9 mouse cellular contexts compared by ENCODE assay signal in genomic region chr7:113434286-113434685, GRCm38 (mm10). TPM values are rescaled to one million over a fixed set of nuclear protein-coding genes. Genes with fewer than 3 reads are reported as not detected.
DNase-seq lines count a peak whose midpoint lies in the region; ATAC-seq and TF ChIP-seq lines count a peak whose summit lies in the region.
"Had no signal": no experiment of that assay in that cellular context is flagged by ENCODE, and none has a peak within 500 bp of the region (broad histone marks: within the 10 kb centered on the region; RNA-seq: fewer than 3 reads in every experiment).

No protein-coding gene starts in this region.

- in situ Hi-C loops in ES-E14 (cut with MboI; ENCODE audit: low sequenced_read_pairs in 2 of 2, unreplicated experiment in 2 of 2), result no loop called here

- no peak for ATAC-seq in intestine, embryonic 14.5 days (replicated peaks; ENCODE audit: low FRiP score, low TSS enrichment, low read depth)
- no peak for ATAC-seq in intestine, embryonic 15.5 days
- ATAC-seq in inflammation-experienced regulatory T-cells, adult 6 months, result no peak

- no peak overlapping the region for H3K27ac ChIP-seq in intestine, embryonic 14.5 days (ENCODE audit: low read depth)
- no peak overlapping the region for H3K27ac ChIP-seq in intestine, embryonic 15.5 days
- no peak overlapping the region for H3K27ac ChIP-seq in ES-E14 (ENCODE audit: insufficient read depth, low read depth, low read length, poor library complexity, severe bottlenecking)
- no peak overlapping the region for H3K27ac ChIP-seq in bone marrow macrophage, adult 2 months (ENCODE audit: insufficient read depth, low read depth, low read length)

- WGBS in intestine, embryonic 14.5 days, result 24% methylated on average over 4 of the region's 4 CpGs
- 19% methylated on average over 4 of the region's 4 CpGs for WGBS in intestine, embryonic 15.5 days

- no peaks in the 10 kb centered on the region for H3K9me3 ChIP-seq in intestine, embryonic 14.5 days (ENCODE audit: control insufficient read depth, low read length)
- no peaks in the 10 kb centered on the region for H3K9me3 ChIP-seq in intestine, embryonic 15.5 days
- H3K9me3 ChIP-seq in ES-E14 (ENCODE audit: control insufficient read depth, insufficient read depth, low read depth, low read length), result no peaks in the 10 kb centered on the region

- no peak for TF ChIP-seq POLR2A in bone marrow macrophage, adult 2 months (IDR thresholded peaks at IDR 0.05; ENCODE audit: borderline replicate concordance, low read depth, low read length)

- H3K27me3 ChIP-seq in intestine, embryonic 14.5 days (replicated peaks; ENCODE audit: control insufficient read depth, insufficient read depth, low read length), result no peaks in the 10 kb centered on the region
- no peaks in the 10 kb centered on the region for H3K27me3 ChIP-seq in intestine, embryonic 15.5 days (replicated peaks)

- H3K9ac ChIP-seq in intestine, embryonic 14.5 days (ENCODE audit: low read length), result no peak overlapping the region
- H3K9ac ChIP-seq in intestine, embryonic 15.5 days, result no peak overlapping the region
- no peak overlapping the region for H3K9ac ChIP-seq in ES-E14 (ENCODE audit: insufficient read depth, low read depth, low read length, poor library complexity, severe bottlenecking)

- no peak overlapping the region for H3K4me3 ChIP-seq in intestine, embryonic 14.5 days (ENCODE audit: low read depth, low read length)
- no peak overlapping the region for H3K4me3 ChIP-seq in intestine, embryonic 15.5 days (replicated peaks)
- no peak overlapping the region for H3K4me3 ChIP-seq in ES-E14 (ENCODE audit: insufficient read depth in 1 of 2, low read depth in 1 of 2, low read length in 2 of 2, poor library complexity in 1 of 2, severe bottlenecking in 1 of 2)
- H3K4me3 ChIP-seq in bone marrow macrophage, adult 2 months (ENCODE audit: insufficient read depth, low read length), result no peak overlapping the region
- H3K4me3 ChIP-seq: erythroblast, embryonic 14.5 days had no signal

- H3K36me3 ChIP-seq in intestine, embryonic 14.5 days (ENCODE audit: control insufficient read depth, insufficient read depth, low read length), result no peaks in the 10 kb centered on the region
- H3K36me3 ChIP-seq in intestine, embryonic 15.5 days, result no peaks in the 10 kb centered on the region
- no peaks in the 10 kb centered on the region for H3K36me3 ChIP-seq in ES-E14 (ENCODE audit: control insufficient read depth, insufficient read depth, low read length, poor library complexity, severe bottlenecking)

- DNase-seq in intestine, embryonic 14.5 days (ENCODE audit: low spot score), result peak; percentile 65
- no peak for DNase-seq in ES-E14 (ENCODE audit: low read depth, low spot score)
- DNase-seq in forelimb bud, embryonic 11.5 days (ENCODE audit: low read depth, low spot score), result peak; percentile 37
- DNase-seq in left cerebral cortex, adult 11 months (ENCODE audit: low spot score), result peak; percentile 26
- peak; percentile 45 for DNase-seq in naive thymus-derived CD4-positive, alpha-beta T cell, adult 2 months (ENCODE audit: low read depth)

- peak; percentile 59; the same call in 1 of the 2 replicates for TF ChIP-seq CTCF in bone marrow macrophage, adult 2 months (IDR thresholded peaks at IDR 0.05; ENCODE audit: low read depth, low read length)

- H3K4me2 ChIP-seq in intestine, embryonic 14.5 days (ENCODE audit: low read length), result no peak overlapping the region
- no peak overlapping the region for H3K4me2 ChIP-seq in intestine, embryonic 15.5 days (replicated peaks)

- no peaks in the 10 kb centered on the region for H3K4me1 ChIP-seq in intestine, embryonic 14.5 days (replicated peaks; ENCODE audit: control insufficient read depth, insufficient read depth, low read length)
- no peaks in the 10 kb centered on the region for H3K4me1 ChIP-seq in intestine, embryonic 15.5 days (replicated peaks)
- no peaks in the 10 kb centered on the region; a peak in 1 of 4 replicates for H3K4me1 ChIP-seq in ES-E14 (ENCODE audit: control insufficient read depth in 2 of 2, insufficient read depth in 2 of 2, low read length in 2 of 2, poor library complexity in 1 of 2)
- no peaks in the 10 kb centered on the region for H3K4me1 ChIP-seq in bone marrow macrophage, adult 2 months (ENCODE audit: control insufficient read depth, insufficient read depth, low read length)

TF ChIP-seq in ES-E14, 5 proteins besides CTCF, POLR2A, EP300 and RAD21:
- TF ChIP-seq ZNF384 (IDR thresholded peaks at IDR 0.05; ENCODE audit: low read depth, low read length) (no peak), ZC3H11A (IDR thresholded peaks at IDR 0.05; ENCODE audit: borderline replicate concordance, low read depth, low read length) (peak; percentile 56; the same call in 1 of the 2 replicates), HCFC1 (IDR thresholded peaks at IDR 0.05; ENCODE audit: borderline replicate concordance, insufficient read depth, low read length) (no peak)

RNA-seq across cellular contexts. Expression of gene Pth, which starts 45.9 kb away (rescaled TPM):
- not detected in 2 replicates for polyA plus RNA-seq in intestine, embryonic 14.5 days (2014; fragmentation: Nextera tagmentation; extraction: Ambion mirVana)
- polyA plus RNA-seq in intestine, embryonic 15.5 days (2015; fragmentation: Nextera tagmentation; extraction: Ambion mirVana), result not detected in 2 replicates
- total RNA-seq in ES-E14 (2012; rRNA removed), result not detected in 2 replicates
- polyA plus RNA-seq in bone marrow macrophage, adult 2 months (2012; ENCODE audit: insufficient read depth, insufficient read length, missing spikeins), result not detected in 2 replicates
- not detected for polyA plus RNA-seq in inflammation-experienced regulatory T-cells, adult 6 months (2017; shearing (Covaris generic))
- polyA plus RNA-seq: erythroblast, embryonic 14.5 days had no signal
